Mouse (Mus musculus): ENCODE measurements at regions not wholly inside any gene's neighbourhood (a gene's known extent, or its start where the extent isn't known, plus 50 kb on each side); places are given as distances from the start of the nearest gene placed in this dataset.

DNA sequence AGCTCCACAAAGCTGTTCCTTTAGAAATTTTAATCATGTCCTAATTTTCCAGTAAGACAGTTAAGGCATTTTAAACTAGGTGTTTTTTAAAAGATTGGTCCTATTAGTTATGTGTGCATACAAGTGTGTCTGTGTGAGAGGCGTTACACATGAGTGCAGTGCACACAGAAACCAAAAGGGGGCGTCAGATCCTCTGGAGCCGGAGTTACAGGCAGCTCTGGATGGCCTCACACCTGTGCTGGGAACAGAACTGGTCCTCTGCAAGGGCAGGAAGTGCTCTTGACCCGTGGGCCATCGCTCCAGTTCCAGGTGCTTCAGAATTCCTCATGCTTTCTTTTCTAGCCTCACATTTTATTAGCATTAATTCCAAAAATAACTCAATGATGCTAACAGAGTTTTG is 122.3 kb downstream of the Kctd15 start:
- 78% methylated on average over 5 of the region's 5 CpGs for WGBS
- Histone ChIP-seq H3K9me3 (ENCODE audit: control insufficient read depth, low read length) (no peaks in the 10 kb centered on the region), H3K27ac (no peak overlapping the region), H3K4me2 (replicated peaks) (no peak overlapping the region), H3K4me1 (replicated peaks; ENCODE audit: control insufficient read depth, insufficient read depth, low read length) (no peaks in the 10 kb centered on the region), H3K36me3 (replicated peaks; ENCODE audit: control insufficient read depth, insufficient read depth) (no peaks in the 10 kb centered on the region), H3K4me3 (replicated peaks; ENCODE audit: low read length) (no peak overlapping the region), H3K9ac (no peak overlapping the region), H3K27me3 (ENCODE audit: control insufficient read depth, insufficient read depth, low read length) (no peaks in the 10 kb centered on the region)
- ATAC-seq (ENCODE audit: low FRiP score): no peak
- DNase-seq (ENCODE audit: low spot score): no peak

DNA sequence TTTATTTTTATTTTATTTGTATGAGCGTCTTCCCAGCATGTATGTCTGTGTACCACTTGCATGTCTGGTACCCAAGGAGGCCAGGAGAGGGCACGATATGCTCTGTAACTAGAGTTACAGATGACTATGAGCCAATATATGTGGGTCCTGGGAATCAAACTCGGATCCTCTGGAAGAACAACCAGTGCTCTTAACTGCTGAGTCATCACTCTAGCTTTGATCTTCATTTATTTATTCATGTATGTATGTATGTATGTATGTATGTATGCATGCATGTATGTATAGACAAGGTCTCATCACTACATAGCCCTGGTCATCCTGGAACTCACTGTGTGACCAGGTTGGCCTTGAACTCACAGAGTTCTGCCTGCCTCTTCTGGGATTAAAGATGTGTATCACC is 124.9 kb downstream of the Kctd15 start:
- ATAC-seq (ENCODE audit: low FRiP score) (no peak), DNase-seq (ENCODE audit: low spot score) (no peak)
- no peaks in the 10 kb centered on the region for H3K36me3 ChIP-seq (replicated peaks; ENCODE audit: control insufficient read depth, insufficient read depth)
- no peak overlapping the region for H3K4me3 ChIP-seq (replicated peaks; ENCODE audit: low read length)
- 90% methylated on average over 3 of the region's 3 CpGs for WGBS
- no peak overlapping the region for H3K4me2 ChIP-seq (replicated peaks)
- H3K27me3 ChIP-seq (ENCODE audit: control insufficient read depth, insufficient read depth, low read length): no peaks in the 10 kb centered on the region
- H3K9me3 ChIP-seq (ENCODE audit: control insufficient read depth, low read length): no peaks in the 10 kb centered on the region
- H3K4me1 ChIP-seq (replicated peaks; ENCODE audit: control insufficient read depth, insufficient read depth, low read length): no peaks in the 10 kb centered on the region
- H3K9ac ChIP-seq: no peak overlapping the region
- no peak overlapping the region for H3K27ac ChIP-seq

DNA sequence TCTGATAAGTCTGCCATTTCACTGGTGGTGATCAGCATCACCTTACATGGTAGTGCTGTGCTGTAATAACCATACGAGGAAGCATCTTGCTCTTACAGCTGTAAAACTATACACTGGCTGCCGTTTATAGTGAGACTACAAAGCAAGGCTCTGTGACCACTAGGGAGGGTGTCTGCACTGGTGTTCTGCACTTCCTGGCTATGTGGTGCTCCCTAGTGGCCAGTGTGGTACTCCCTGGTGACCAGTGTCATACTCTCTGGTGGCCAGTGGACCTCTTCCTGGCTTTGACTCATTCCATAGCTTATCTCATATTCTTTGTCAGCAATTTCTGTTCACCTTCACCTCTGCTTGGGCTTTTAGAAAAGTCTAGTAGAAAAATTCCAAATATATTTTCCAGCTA is 114.7 kb upstream of the Lsm14a start:
- no peaks in the 10 kb centered on the region for H3K9me3 ChIP-seq (ENCODE audit: control insufficient read depth, low read length)
- DNase-seq (ENCODE audit: low spot score): no peak
- 82% methylated on average over 2 of the region's 2 CpGs for WGBS

DNA sequence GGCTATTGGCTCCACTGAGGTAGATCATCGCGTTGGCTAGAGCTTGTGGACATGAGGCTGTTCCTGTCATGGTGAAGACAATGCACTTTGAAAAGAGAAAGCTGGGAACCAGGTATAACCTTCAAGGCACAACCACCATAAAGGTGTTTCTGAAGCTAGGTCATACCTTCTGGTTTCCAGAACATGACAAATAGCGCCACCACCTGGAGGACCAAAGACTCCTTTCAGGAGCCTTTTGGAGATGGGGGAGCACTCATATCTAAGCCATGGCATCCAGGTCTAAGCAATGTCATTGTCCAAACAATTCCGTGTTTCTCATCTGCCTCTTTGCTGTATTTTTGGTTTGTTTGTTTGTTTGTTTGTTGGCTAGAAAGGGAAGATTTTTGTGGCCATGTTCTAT is 113.7 kb upstream of the Lsm14a start:
- no peak for ATAC-seq (ENCODE audit: low FRiP score)
- Histone ChIP-seq H3K27ac (no peak overlapping the region), H3K4me2 (replicated peaks) (no peak overlapping the region), H3K4me1 (replicated peaks; ENCODE audit: control insufficient read depth, insufficient read depth, low read length) (no peaks in the 10 kb centered on the region), H3K9me3 (ENCODE audit: control insufficient read depth, low read length) (no peaks in the 10 kb centered on the region), H3K36me3 (replicated peaks; ENCODE audit: control insufficient read depth, insufficient read depth) (no peaks in the 10 kb centered on the region), H3K27me3 (ENCODE audit: control insufficient read depth, insufficient read depth, low read length) (no peaks in the 10 kb centered on the region), H3K4me3 (replicated peaks; ENCODE audit: low read length) (no peak overlapping the region), H3K9ac (no peak overlapping the region)
- no peak for DNase-seq (ENCODE audit: low spot score)
- WGBS: 70% methylated on average over 4 of the region's 4 CpGs

More for the DNA sequence above, 114.7 kb upstream of the Lsm14a start:
- no peaks in the 10 kb centered on the region for H3K27me3 ChIP-seq (ENCODE audit: control insufficient read depth, insufficient read depth, low read length)
- H3K9ac ChIP-seq: no peak overlapping the region
- H3K4me1 ChIP-seq (replicated peaks; ENCODE audit: control insufficient read depth, insufficient read depth, low read length): no peaks in the 10 kb centered on the region
- H3K27ac ChIP-seq: no peak overlapping the region
- no peaks in the 10 kb centered on the region for H3K36me3 ChIP-seq (replicated peaks; ENCODE audit: control insufficient read depth, insufficient read depth)
- no peak for ATAC-seq (ENCODE audit: low FRiP score)
- no peak overlapping the region for H3K4me3 ChIP-seq (replicated peaks; ENCODE audit: low read length)
- no peak overlapping the region for H3K4me2 ChIP-seq (replicated peaks)

DNA sequence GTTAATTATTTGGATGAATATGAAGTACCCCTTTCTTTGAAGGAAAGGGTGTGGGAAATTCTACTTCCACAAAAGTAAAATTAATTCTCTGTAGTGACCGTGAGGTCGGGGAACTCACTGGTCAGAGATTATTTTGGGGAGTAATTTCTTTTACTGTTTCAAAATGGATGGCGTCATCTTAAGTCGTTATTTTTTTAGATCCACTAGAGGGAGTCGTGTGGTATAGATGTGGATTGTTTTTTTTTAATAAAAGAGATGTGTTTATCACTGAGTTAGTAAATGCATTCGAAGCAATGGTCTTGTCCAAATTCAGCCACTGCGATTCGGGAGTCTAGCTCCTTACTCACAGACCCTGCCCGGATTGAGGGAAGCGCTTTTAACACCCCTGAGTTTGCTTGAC is 100.8 kb upstream of the Lsm14a start:
- no peak overlapping the region for H3K9ac ChIP-seq
- WGBS: 77% methylated on average over 10 of the region's 10 CpGs
- peak; percentile 58 for DNase-seq (ENCODE audit: low spot score)

DNA sequence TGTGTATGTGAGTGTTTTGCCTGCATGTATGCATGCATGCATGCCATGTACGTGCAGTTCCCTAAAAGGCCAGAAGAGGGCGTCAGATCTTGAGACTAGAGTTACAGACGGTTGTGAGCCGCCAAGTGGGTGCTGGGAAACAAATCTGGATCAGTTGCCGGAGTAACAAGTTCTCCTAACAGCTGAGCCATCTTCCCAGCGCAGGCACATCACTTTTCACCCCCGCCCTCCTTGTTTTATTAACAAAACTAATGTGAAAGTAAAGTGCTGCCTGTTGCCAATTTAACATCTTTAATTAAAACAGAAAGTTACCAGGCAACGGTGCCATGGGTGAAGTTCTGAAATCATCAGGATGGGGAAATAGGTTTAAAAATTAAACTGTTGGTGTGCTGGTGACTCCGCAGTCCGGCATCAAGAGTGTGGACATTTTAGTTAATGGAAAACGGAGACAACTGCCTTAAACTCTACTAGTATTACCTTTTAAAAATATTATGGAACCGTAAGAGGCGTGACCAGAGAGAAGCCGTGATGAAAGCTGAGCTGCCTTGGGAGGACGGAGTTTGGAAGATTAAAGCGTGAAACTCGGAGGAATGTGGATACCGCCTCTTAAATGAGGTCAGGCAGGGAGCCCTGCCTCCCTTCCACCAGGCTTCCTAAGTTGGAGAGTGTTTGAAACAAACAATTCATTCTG is 91.9 kb upstream of the Lsm14a start:
- Histone ChIP-seq H3K4me3 (replicated peaks; ENCODE audit: low read length) (no peak overlapping the region), H3K4me1 (replicated peaks; ENCODE audit: control insufficient read depth, insufficient read depth, low read length) (no peaks in the 10 kb centered on the region), H3K27ac (no peak overlapping the region), H3K36me3 (replicated peaks; ENCODE audit: control insufficient read depth, insufficient read depth) (no peaks in the 10 kb centered on the region), H3K9me3 (ENCODE audit: control insufficient read depth, low read length) (no peaks in the 10 kb centered on the region), H3K9ac (no peak overlapping the region), H3K4me2 (replicated peaks) (no peak overlapping the region), H3K27me3 (ENCODE audit: control insufficient read depth, insufficient read depth, low read length) (no peaks in the 10 kb centered on the region)
- 75% methylated on average over 18 of the region's 18 CpGs for WGBS
- no peak for ATAC-seq (ENCODE audit: low FRiP score)
- DNase-seq (ENCODE audit: low spot score): no peak

More for the DNA sequence above, 100.8 kb upstream of the Lsm14a start:
- Histone ChIP-seq H3K4me1 (replicated peaks; ENCODE audit: control insufficient read depth, insufficient read depth, low read length) (no peaks in the 10 kb centered on the region), H3K27me3 (ENCODE audit: control insufficient read depth, insufficient read depth, low read length) (no peaks in the 10 kb centered on the region), H3K4me2 (replicated peaks) (no peak overlapping the region), H3K9me3 (ENCODE audit: control insufficient read depth, low read length) (0 out of 2 replicates have a peak, but pooled peaks cover 8% of the 10 kb centered on the region), H3K27ac (no peak overlapping the region), H3K4me3 (replicated peaks; ENCODE audit: low read length) (no peak overlapping the region), H3K36me3 (replicated peaks; ENCODE audit: control insufficient read depth, insufficient read depth) (no peaks in the 10 kb centered on the region)
- ATAC-seq (ENCODE audit: low FRiP score): no peak

DNA sequence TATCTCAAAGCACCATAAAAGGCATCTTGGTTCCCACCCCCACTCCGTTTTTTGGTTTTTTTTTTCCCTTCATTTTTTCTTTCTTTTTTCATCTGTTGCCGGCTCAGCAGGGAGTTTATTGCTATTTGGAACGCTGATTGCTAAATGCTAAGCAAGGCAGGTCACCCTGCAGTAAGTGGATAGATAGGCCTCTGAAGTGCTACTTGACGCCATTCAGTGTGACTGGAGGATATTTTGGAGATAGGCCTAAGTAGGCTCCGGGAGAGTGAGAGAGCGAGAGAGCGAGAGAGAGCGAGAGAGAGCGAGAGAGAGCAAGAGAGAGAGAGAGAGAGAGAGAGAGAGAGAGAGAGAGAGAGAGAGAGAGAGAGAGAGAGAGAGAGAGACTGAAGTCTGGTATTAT is 90.3 kb upstream of the Lsm14a start:
- H3K4me3 ChIP-seq (replicated peaks; ENCODE audit: low read length): no peak overlapping the region
- no peak overlapping the region for H3K9ac ChIP-seq
- WGBS: 86% methylated on average over 9 of the region's 9 CpGs
- H3K9me3 ChIP-seq (ENCODE audit: control insufficient read depth, low read length): no peaks in the 10 kb centered on the region
- H3K27me3 ChIP-seq (ENCODE audit: control insufficient read depth, insufficient read depth, low read length): no peaks in the 10 kb centered on the region
- ATAC-seq (ENCODE audit: low FRiP score) (no peak), DNase-seq (ENCODE audit: low spot score) (no peak)
- no peak overlapping the region for H3K27ac ChIP-seq
- no peaks in the 10 kb centered on the region for H3K4me1 ChIP-seq (replicated peaks; ENCODE audit: control insufficient read depth, insufficient read depth, low read length)
- H3K4me2 ChIP-seq (replicated peaks): no peak overlapping the region
- no peaks in the 10 kb centered on the region for H3K36me3 ChIP-seq (replicated peaks; ENCODE audit: control insufficient read depth, insufficient read depth)

DNA sequence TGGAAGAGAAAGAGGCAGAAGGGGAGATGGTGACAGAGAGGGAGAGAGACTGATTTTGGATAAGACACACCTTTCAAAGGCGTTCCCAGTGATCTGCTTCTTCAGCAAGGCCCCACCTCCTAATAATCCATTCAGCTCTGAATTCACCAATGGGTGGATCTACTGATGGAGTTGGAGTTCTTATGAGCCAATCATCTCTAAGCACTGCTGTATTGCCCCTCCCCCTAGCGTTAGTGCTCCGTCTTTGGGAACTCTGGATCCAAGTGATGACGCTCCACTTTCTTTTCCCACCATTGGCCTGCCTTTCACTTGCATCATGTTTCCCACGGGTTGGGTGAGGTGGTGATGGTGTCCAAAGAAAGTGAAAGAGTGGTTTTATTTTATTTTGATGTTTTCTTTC is 87.7 kb upstream of the Lsm14a start:
- no peaks in the 10 kb centered on the region for H3K4me1 ChIP-seq (replicated peaks; ENCODE audit: control insufficient read depth, insufficient read depth, low read length)
- no peak overlapping the region for H3K27ac ChIP-seq
- no peak overlapping the region for H3K4me3 ChIP-seq (replicated peaks; ENCODE audit: low read length)
- no peak for DNase-seq (ENCODE audit: low spot score)
- no peak overlapping the region for H3K9ac ChIP-seq
- ATAC-seq (ENCODE audit: low FRiP score): no peak
- no peaks in the 10 kb centered on the region for H3K9me3 ChIP-seq (ENCODE audit: control insufficient read depth, low read length)
- no peak overlapping the region for H3K4me2 ChIP-seq (replicated peaks)
- H3K27me3 ChIP-seq (ENCODE audit: control insufficient read depth, insufficient read depth, low read length): no peaks in the 10 kb centered on the region
- WGBS: 71% methylated on average over 5 of the region's 5 CpGs
- H3K36me3 ChIP-seq (replicated peaks; ENCODE audit: control insufficient read depth, insufficient read depth): no peaks in the 10 kb centered on the region

DNA sequence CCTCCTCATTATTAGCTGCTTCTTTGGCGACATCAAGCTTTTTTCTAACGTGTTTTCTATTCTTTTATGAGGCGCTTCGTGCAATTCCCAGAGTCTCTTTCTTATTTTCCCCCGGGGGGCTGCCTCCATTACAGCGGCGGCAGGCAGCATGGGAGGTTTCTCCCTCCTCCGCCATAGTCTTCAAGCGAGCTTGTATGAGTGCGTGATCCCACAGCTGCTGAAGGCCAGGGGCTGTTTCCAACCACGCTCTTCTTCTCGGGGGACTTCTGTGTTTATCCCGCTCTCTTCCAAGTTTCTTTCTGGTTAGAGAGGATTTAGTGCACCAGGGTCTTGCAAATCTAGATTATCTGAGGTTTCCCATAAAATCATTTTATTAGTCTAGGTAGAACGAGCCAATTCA is 77.9 kb upstream of the Lsm14a start:
- Histone ChIP-seq H3K9ac (no peak overlapping the region), H3K36me3 (replicated peaks; ENCODE audit: control insufficient read depth, insufficient read depth) (no peaks in the 10 kb centered on the region), H3K9me3 (ENCODE audit: control insufficient read depth, low read length) (no peaks in the 10 kb centered on the region), H3K27me3 (ENCODE audit: control insufficient read depth, insufficient read depth, low read length) (no peaks in the 10 kb centered on the region), H3K4me1 (replicated peaks; ENCODE audit: control insufficient read depth, insufficient read depth, low read length) (no peaks in the 10 kb centered on the region), H3K4me2 (replicated peaks) (peak overlapping the region; percentile 30), H3K4me3 (replicated peaks; ENCODE audit: low read length) (no peak overlapping the region), H3K27ac (no peak overlapping the region)
- DNase-seq (ENCODE audit: low spot score) (no peak), ATAC-seq (ENCODE audit: low FRiP score) (no peak)
- 33% methylated on average over 14 of the region's 14 CpGs for WGBS

DNA sequence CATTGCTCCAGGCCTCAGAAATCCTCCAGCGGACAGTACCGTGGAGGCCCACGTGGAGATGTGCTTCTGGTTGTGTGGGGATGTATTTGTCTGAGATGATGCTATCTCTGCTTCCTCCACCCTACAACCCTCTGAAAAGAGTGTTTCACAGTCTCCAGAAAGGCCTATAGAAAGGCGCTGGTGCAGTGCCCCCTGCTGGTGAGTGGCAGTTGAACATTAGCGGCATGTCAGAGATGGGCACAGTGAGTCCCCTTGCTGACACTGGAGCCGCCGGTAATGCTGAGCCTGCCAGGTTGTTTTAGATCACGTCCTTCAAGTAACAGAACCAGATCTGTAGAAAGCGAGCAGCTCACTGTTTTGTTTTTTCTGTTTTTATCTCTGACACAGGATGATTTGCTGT is 69.0 kb upstream of the Lsm14a start:
- Histone ChIP-seq H3K4me1 (replicated peaks; ENCODE audit: control insufficient read depth, insufficient read depth, low read length) (no peaks in the 10 kb centered on the region), H3K4me2 (replicated peaks) (no peak overlapping the region), H3K27ac (no peak overlapping the region), H3K4me3 (replicated peaks; ENCODE audit: low read length) (no peak overlapping the region), H3K9me3 (ENCODE audit: control insufficient read depth, low read length) (no peaks in the 10 kb centered on the region), H3K27me3 (ENCODE audit: control insufficient read depth, insufficient read depth, low read length) (no peaks in the 10 kb centered on the region), H3K9ac (no peak overlapping the region), H3K36me3 (replicated peaks; ENCODE audit: control insufficient read depth, insufficient read depth) (no peaks in the 10 kb centered on the region)
- no peak for ATAC-seq (ENCODE audit: low FRiP score)
- peak; percentile 44 for DNase-seq (ENCODE audit: low spot score)
- 60% methylated on average over 9 of the region's 9 CpGs for WGBS

Measured in hindbrain, embryonic 14.5 days (tissue).